Mouse (Mus musculus) layer of hippocampus, adult 2 months (tissue): ENCODE measurements around the gene Cnnm2. TPM values are rescaled to one million over a fixed set of nuclear protein-coding genes. Genes with fewer than 3 reads are reported as not detected.

Experiments
- DNase-seq, 2 experiments: peaks; one replicate each; pipeline ENCODE4 v3.0.0; 2022; ENCODE audit warnings: low spot score in 2 of 2
- H3K27ac ChIP-seq: fragments of 200-600 bp; 2 replicates; pipeline ENCODE4 v1.8.1; 2022
- H3K4me3 ChIP-seq: fragments of 200-600 bp; 2 replicates; pipeline ENCODE4 v1.8.1; 2022; ENCODE audit warnings: mild to moderate bottlenecking
- CTCF ChIP-seq: fragments of 200-600 bp; conservative IDR thresholded peaks from 2 replicates; pipeline ENCODE4 v1.8.1; 2022; ENCODE audit warnings: antibody characterized with exemption, mild to moderate bottlenecking, moderate library complexity
- total RNA-seq, 2 experiments: library from RNA; stranded (reverse); gene quantifications; 2 replicates each; pipeline ENCODE4 v1.2.3; 2021

Gene Cnnm2
- total RNA-seq, 2 experiments from 2014 or later, result 37.9 to 38.8 TPM

GRCm38 (mm10) chr19:46915406-46916080, 154.1 kb downstream of the Cnnm2 start:
- Histone ChIP-seq H3K27ac (peak overlapping the region; percentile 36; the same call in 1 of the 2 replicates), H3K4me3 (no peak overlapping the region)
- no peak for DNase-seq
- TF ChIP-seq CTCF, result no peak

GRCm38 (mm10) chr19:46920571-46920970, 159.2 kb downstream of the Cnnm2 start:
- DNase-seq, result no peak
- H3K4me3 ChIP-seq, result no peak overlapping the region
- TF ChIP-seq CTCF, result no peak
- no peak overlapping the region for H3K27ac ChIP-seq

GRCm38 (mm10) chr19:46926357-46926756, 165.0 kb downstream of the Cnnm2 start:
- no peak for DNase-seq

GRCm38 (mm10) chr19:46926951-46927350, 165.6 kb downstream of the Cnnm2 start:
- Histone ChIP-seq H3K27ac (peak overlapping the region; percentile 63), H3K4me3 (no peak overlapping the region)
- no peak for DNase-seq
- TF ChIP-seq CTCF, result no peak

More at GRCm38 (mm10) chr19:46926357-46926756, 165.0 kb downstream of the Cnnm2 start:
- Histone ChIP-seq H3K27ac (peak overlapping the region; percentile 63; the same call in 1 of the 2 replicates), H3K4me3 (no peak overlapping the region)
- no peak for TF ChIP-seq CTCF

GRCm38 (mm10) chr19:46928136-46928535, 166.7 kb downstream of the Cnnm2 start:
- DNase-seq, result no peak
- Histone ChIP-seq H3K27ac (peak overlapping the region; percentile 63; the same call in 1 of the 2 replicates), H3K4me3 (no peak overlapping the region)
- TF ChIP-seq CTCF, result no peak

GRCm38 (mm10) chr19:46929044-46929587, 167.7 kb downstream of the Cnnm2 start:
- H3K27ac ChIP-seq, result peak overlapping the region; percentile 63
- H3K4me3 ChIP-seq, result no peak overlapping the region
- TF ChIP-seq CTCF, result no peak
- DNase-seq, result peak; percentile 31 to 51

Other genes with a start within 250 kb of the Cnnm2 start
- 100 to 1,000 TPM; 122 to 129 TPM for gene Arl3, start 188.4 kb upstream of the Cnnm2 start, total RNA-seq
- 1 to 10 TPM; 7.4 to 8.3 TPM for gene Sfxn2, start 188.2 kb upstream of the Cnnm2 start, total RNA-seq
- gene Wbp1l, start 162.5 kb upstream of the Cnnm2 start, total RNA-seq, result 10 to 100 TPM; 33.5 to 38.0 TPM
- not detected for gene Cyp17a1, start 88.4 kb upstream of the Cnnm2 start, total RNA-seq
- 10 to 100 TPM; 22.8 TPM for gene Borcs7, start 71.7 kb upstream of the Cnnm2 start, total RNA-seq
- 10 to 100 TPM; 23.1 to 25.2 TPM for gene As3mt, start 54.1 kb upstream of the Cnnm2 start, total RNA-seq